Mouse (Mus musculus): ENCODE data around the gene Gm10644.

DNA sequence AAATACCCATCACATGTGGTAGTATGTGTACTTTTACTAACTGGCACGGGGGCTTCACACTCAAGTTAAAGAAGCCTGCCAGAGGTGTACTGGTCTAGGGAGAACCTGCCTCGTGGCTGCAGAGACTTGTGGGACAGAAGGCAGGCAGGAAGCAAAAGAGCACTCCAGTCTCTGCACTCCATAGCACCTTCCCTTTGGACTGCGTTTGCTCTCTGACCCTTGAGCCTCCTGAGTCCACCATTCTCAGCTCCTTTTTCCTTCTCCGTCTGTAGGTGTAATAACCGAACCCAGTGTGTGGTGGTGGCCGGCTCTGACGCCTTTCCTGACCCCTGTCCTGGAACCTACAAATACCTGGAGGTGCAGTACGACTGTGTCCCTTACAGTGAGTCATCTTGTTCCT, 32.3 kb downstream of the Gm10644 start:
- TF ChIP-seq CTCF (IDR thresholded peaks at IDR 0.05; ENCODE audit: borderline replicate concordance, extremely low read depth, insufficient read depth, insufficient read length): no peak
- no peak for TF ChIP-seq POLR2A (IDR thresholded peaks at IDR 0.05; ENCODE audit: borderline replicate concordance, extremely low read depth, insufficient read depth, insufficient read length, poor library complexity, severe bottlenecking)
